Mouse (Mus musculus) activated CD4-positive, CD25-positive, alpha-beta regulatory T cell, adult 9 weeks (primary cell): ENCODE data around the gene Arpc2. TPM values are rescaled to one million over a fixed set of nuclear protein-coding genes. Genes with fewer than 3 reads are reported as not detected.

Experiments
- polyA plus RNA-seq: library from polyadenylated mRNA; unstranded; fragments of 100-300 nt; shearing (Covaris generic); gene quantifications from one replicate; pipeline ENCODE4 v1.2.1, GENCODE M21; 2017

The Arpc2 gene
- polyA plus RNA-seq = 965 TPM

DNA sequence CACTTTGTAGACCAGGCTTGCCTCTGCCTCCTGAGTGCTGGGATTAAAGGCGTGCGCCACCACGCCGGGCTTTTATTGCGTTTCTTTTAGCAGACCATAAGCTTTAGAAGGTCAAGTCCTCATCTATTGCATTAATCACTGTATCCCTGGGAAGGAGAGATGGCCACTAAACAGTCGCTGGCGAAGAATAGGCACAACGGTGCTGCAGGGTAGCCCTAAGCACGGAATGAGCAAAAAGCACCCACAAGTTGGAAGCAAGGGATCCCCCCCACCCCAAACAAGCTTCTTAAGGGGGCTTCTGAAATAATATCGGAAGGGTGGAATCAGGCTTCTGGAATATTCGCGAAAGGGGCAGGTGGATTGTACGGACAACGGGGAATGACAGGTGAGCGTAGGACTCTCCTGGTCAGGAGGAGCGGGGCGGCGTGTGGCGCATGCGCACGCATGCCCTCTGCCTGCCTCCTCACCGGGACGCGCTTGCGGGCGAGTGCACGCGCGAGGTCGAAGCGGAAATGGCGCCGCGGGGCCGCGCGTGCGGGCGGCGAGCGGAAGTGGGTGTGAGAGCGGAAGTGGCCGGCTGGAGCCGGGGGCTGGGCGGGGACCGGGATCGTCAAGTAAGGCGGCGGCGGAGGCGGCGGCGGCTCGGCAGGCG is at the start of gene Arpc2:
Gene Arpc2, plus strand, starts transcription at position 147 of the 652 bp plus-strand sequence.

DNA sequence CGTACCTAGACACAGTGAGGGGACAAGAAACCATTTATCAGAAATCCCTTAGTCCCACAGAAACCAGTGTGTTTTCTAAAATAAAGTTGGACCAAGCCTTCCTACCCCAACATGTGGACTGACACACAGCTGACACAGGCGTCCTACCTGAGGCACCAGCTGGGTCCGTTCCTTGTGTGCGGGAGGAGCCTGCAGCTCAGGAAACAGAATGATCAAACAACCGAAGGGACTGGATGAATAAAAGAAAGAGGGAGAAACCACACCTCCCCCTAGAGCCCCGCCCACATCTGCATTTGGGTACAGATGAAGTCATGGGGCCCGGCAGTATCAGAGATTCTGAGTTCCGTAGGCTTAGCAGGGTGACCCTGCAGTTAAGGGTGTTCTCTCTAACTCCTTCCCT is 41.4 kb upstream of the Arpc2 start, which contains the start of gene Cxcr1:
Gene Cxcr1, minus strand, starts transcription at position 187 of the 400 bp plus-strand sequence.

GRCm38 (mm10) chr1:74278538-74278937 is 42.7 kb downstream of the Arpc2 start, which contains the start of gene Gpbar1:
Gene Gpbar1, plus strand, starts transcription at chr1:74278550.

DNA sequence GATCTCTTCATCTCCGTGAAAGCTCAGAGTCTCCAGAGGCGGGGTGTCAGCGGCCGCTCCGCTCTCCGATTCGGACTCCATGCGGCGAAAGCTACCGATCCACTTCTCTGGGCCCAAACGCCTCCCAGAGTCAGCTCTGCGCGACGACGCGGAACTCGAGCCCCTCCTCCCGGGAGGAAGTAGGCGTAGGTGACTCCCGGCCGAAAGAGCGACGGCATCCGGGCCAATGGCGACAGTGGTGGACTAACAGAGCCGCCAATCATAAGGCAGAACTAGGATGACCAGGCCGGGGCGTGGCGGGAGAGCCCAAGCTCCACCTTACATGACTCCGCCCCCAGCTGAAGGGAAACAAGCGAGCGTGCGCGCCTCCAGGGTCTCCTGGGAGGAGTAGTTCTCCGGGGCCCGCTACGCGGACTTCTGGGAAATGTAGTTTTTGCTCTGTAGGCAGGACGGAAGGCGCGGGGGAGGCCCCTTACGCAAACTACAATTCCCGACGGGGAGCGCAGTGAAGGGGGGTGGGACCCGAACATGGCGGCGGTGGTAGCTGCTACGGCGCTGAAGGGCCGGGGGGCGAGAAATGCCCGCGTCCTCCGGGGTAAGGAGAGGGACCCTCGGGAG is 48.8 kb downstream of the Arpc2 start, which contains the start of the genes Aamp and Pnkd:
Gene Aamp, minus strand, starts transcription at position 196 of the 618 bp plus-strand sequence.
Gene Pnkd, plus strand, starts transcription at position 388 of the 618 bp plus-strand sequence.

GRCm38 (mm10) chr1:74305522-74305921 is 69.6 kb downstream of the Arpc2 start, which contains the start of gene Tmbim1:
Gene Tmbim1, minus strand, starts transcription at chr1:74305622.

Other genes with a start within 250 kb of the Arpc2 start
- gene Tns1, start 111.6 kb upstream of the Arpc2 start, polyA plus RNA-seq = 42.9 TPM
- not detected for gene Rufy4, start 110.5 kb upstream of the Arpc2 start, polyA plus RNA-seq
- not detected for gene Cxcr2, start 82.1 kb upstream of the Arpc2 start, polyA plus RNA-seq
- not detected for gene Cxcr1, start 41.5 kb upstream of the Arpc2 start, polyA plus RNA-seq
- 0.51 TPM for gene Gpbar1, start 42.5 kb downstream of the Arpc2 start, polyA plus RNA-seq
- gene Aamp, start 48.7 kb downstream of the Arpc2 start, polyA plus RNA-seq = 230 TPM
- 91.5 TPM for gene Pnkd, start 48.8 kb downstream of the Arpc2 start, polyA plus RNA-seq
- 25.0 TPM for gene Tmbim1, start 69.5 kb downstream of the Arpc2 start, polyA plus RNA-seq
- not detected for gene Catip, start 126.0 kb downstream of the Arpc2 start, polyA plus RNA-seq
- 2.1 TPM for gene Slc11a1, start 139.1 kb downstream of the Arpc2 start, polyA plus RNA-seq
- gene Ctdsp1, start 155.4 kb downstream of the Arpc2 start, polyA plus RNA-seq = 6.1 TPM
- 0.09 TPM for gene Vil1, start 173.3 kb downstream of the Arpc2 start, polyA plus RNA-seq